Mouse (Mus musculus) left cerebral cortex, adult 11 months (tissue): ENCODE data around the gene Trpm5.
A peak's percentile ranks its signal among the peaks of the same experiment; 100 is the strongest.

Experiments
- DNase-seq: peaks from one replicate; pipeline ENCODE4 v3.0.0; 2022; ENCODE audit warnings: low spot score

The Trpm5 gene

GRCm38 (mm10) chr7:143058221-143058697 lies 36.2 kb downstream of the Trpm5 start:
- DNase-seq, result no peak

GRCm38 (mm10) chr7:143057667-143058220 lies 36.7 kb downstream of the Trpm5 start:
- DNase-seq, result no peak

- no peak for DNase-seq
Measured at GRCm38 (mm10) chr7:143057023-143057422, 37.4 kb downstream of the Trpm5 start.

- DNase-seq, result no peak
Measured at GRCm38 (mm10) chr7:143055499-143056186, 38.8 kb downstream of the Trpm5 start.

- no peak for DNase-seq
Measured at GRCm38 (mm10) chr7:143055001-143055400, 39.4 kb downstream of the Trpm5 start.

- DNase-seq, result no peak
Measured at GRCm38 (mm10) chr7:143054612-143054965, 39.9 kb downstream of the Trpm5 start.

- no peak for DNase-seq
Measured at GRCm38 (mm10) chr7:143053961-143054611, 40.4 kb downstream of the Trpm5 start.

GRCm38 (mm10) chr7:143053008-143053899 lies 41.2 kb downstream of the Trpm5 start:
- DNase-seq, result peak; percentile 57

- DNase-seq, result peak; percentile 66
Measured at GRCm38 (mm10) chr7:143052626-143053007, 41.8 kb downstream of the Trpm5 start, which contains the start of gene Cd81. Gene Cd81 (plus strand): TSS chr7:143052739.

- no peak for DNase-seq
Measured at GRCm38 (mm10) chr7:143051316-143051715, 43.1 kb downstream of the Trpm5 start.

GRCm38 (mm10) chr7:143049841-143050816 lies 44.3 kb downstream of the Trpm5 start:
- no peak for DNase-seq

GRCm38 (mm10) chr7:143049331-143049730 lies 45.1 kb downstream of the Trpm5 start:
- DNase-seq, result no peak

- no peak for DNase-seq
Measured at GRCm38 (mm10) chr7:143046358-143046757, 48.1 kb downstream of the Trpm5 start.

- no peak for DNase-seq
Measured at GRCm38 (mm10) chr7:143044826-143045206, 49.6 kb downstream of the Trpm5 start.

GRCm38 (mm10) chr7:143044049-143044825 lies 50.2 kb downstream of the Trpm5 start:
- no peak for DNase-seq

- no peak for DNase-seq
Measured at GRCm38 (mm10) chr7:143042897-143043300, 51.5 kb downstream of the Trpm5 start.

GRCm38 (mm10) chr7:143042089-143042488 lies 52.4 kb downstream of the Trpm5 start:
- DNase-seq, result no peak

- no peak for DNase-seq
Measured at GRCm38 (mm10) chr7:143041138-143041822, 53.2 kb downstream of the Trpm5 start.

- DNase-seq, result no peak
Measured at GRCm38 (mm10) chr7:143040561-143040960, 53.9 kb downstream of the Trpm5 start.
